Mouse (Mus musculus) liver, adult 2 months (tissue): ENCODE measurements around the gene Ccnq. TPM values are rescaled to one million over a fixed set of nuclear protein-coding genes. Genes with fewer than 3 reads are reported as not detected.

Experiments
- DNase-seq: peaks from one replicate; pipeline ENCODE4 v3.0.0-alpha.2; 2011; ENCODE audit warnings: low read depth, low spot score; ENCODE audit errors: extremely low read depth
- H3K27ac ChIP-seq: fragments of 200-500 bp; replicated peaks from 2 replicates; pipeline ENCODE4 v1.5.1; 2012; ENCODE audit warnings: low read depth, mild to moderate bottlenecking, control low read depth, inconsistent platforms, low read length; ENCODE audit not compliant: insufficient read depth
- H3K27me3 ChIP-seq: fragments of 200-500 bp; 2 replicates; pipeline ENCODE4 v1.6.1; 2012; ENCODE audit warnings: mild to moderate bottlenecking, moderate library complexity, low read length, inconsistent platforms; ENCODE audit not compliant: control insufficient read depth, insufficient read depth
- H3K36me3 ChIP-seq: fragments of 200-500 bp; 2 replicates; pipeline ENCODE4 v1.6.1; 2012; ENCODE audit warnings: low read length, inconsistent platforms; ENCODE audit not compliant: control insufficient read depth, insufficient read depth
- H3K4me1 ChIP-seq: fragments of 200-500 bp; 2 replicates; pipeline ENCODE4 v1.6.1; 2011; ENCODE audit warnings: low read length; ENCODE audit not compliant: control insufficient read depth, insufficient read depth
- H3K4me3 ChIP-seq: fragments of 200-500 bp; 2 replicates; pipeline ENCODE4 v1.5.1; 2011; ENCODE audit warnings: low read depth, mild to moderate bottlenecking, control low read depth, low read length, moderate library complexity; ENCODE audit not compliant: insufficient read depth
- H3K79me2 ChIP-seq: fragments of 200-500 bp; 2 replicates; pipeline ENCODE4 v1.6.1; 2012; ENCODE audit warnings: inconsistent platforms, mild to moderate bottlenecking, low read length, moderate library complexity; ENCODE audit not compliant: control insufficient read depth, insufficient read depth
- H3K9ac ChIP-seq: fragments of 200-500 bp; 2 replicates; pipeline ENCODE4 v1.6.1; 2012; ENCODE audit warnings: low read depth, mild to moderate bottlenecking, control low read depth, inconsistent platforms, low read length
- CTCF ChIP-seq: fragments of 200-500 bp; IDR thresholded peaks from 2 replicates; pipeline ENCODE4 v1.5.1; 2011; ENCODE audit warnings: low read depth, low read length, control low read depth
- POLR2A ChIP-seq: fragments of 200-500 bp; IDR thresholded peaks from 2 replicates; pipeline ENCODE4 v1.6.1; 2011; ENCODE audit warnings: low read length, control low read depth; ENCODE audit not compliant: insufficient read depth; ENCODE audit errors: extremely low read depth
- WGBS: fragments of 180-500 bp; shearing (Covaris S2); methylation state at CpG from one replicate; pipeline ENCODE4 v1.1.7; 2018; 5-methylcytosine and 5-hydroxymethylcytosine counted together
- polyA plus RNA-seq: library from polyadenylated mRNA; depleted of rRNA; stranded (reverse); fragments of >200 nt; gene quantifications from 2 replicates; pipeline ENCODE4 v1.2.3, GENCODE M21; 2012
- total RNA-seq: library from RNA; depleted of rRNA; stranded (reverse); fragments of >200 nt; gene quantifications from 2 replicates; pipeline ENCODE4 v1.2.3, GENCODE M21; 2014

Ccnq gene
- total and polyA plus RNA-seq, 2 experiments = 14.1 to 27.9 TPM

GRCm38 (mm10) chr11:78791582-78791981 lies 40.1 kb upstream of the Ccnq start:
- peak; percentile 70 for DNase-seq
- H3K9ac ChIP-seq = no peak overlapping the region
- WGBS = 13% methylated on average over 4 of the region's 4 CpGs
- no peaks in the 10 kb centered on the region for H3K79me2 ChIP-seq
- H3K4me3 ChIP-seq = no peak overlapping the region
- H3K27me3 ChIP-seq = no peaks in the 10 kb centered on the region
- no peaks in the 10 kb centered on the region for H3K36me3 ChIP-seq
- no peak for TF ChIP-seq CTCF
- TF ChIP-seq POLR2A = no peak
- H3K27ac ChIP-seq = no peak overlapping the region
- no peaks in the 10 kb centered on the region for H3K4me1 ChIP-seq

GRCm38 (mm10) chr11:78789370-78790060 lies 38.0 kb upstream of the Ccnq start:
- Histone ChIP-seq H3K27ac (no peak overlapping the region), H3K9ac (no peak overlapping the region), H3K79me2 (no peaks in the 10 kb centered on the region), H3K36me3 (no peaks in the 10 kb centered on the region), H3K4me3 (no peak overlapping the region), H3K4me1 (no peaks in the 10 kb centered on the region), H3K27me3 (no peaks in the 10 kb centered on the region)
- TF ChIP-seq CTCF (no peak), POLR2A (no peak)
- DNase-seq = no peak
- WGBS = 95% methylated on average over 11 of the region's 11 CpGs

- no peaks in the 10 kb centered on the region for H3K79me2 ChIP-seq
- no peak overlapping the region for H3K9ac ChIP-seq
- H3K4me3 ChIP-seq = no peak overlapping the region
- H3K4me1 ChIP-seq = no peaks in the 10 kb centered on the region
- 79% methylated on average over 7 of the region's 7 CpGs for WGBS
- no peak for TF ChIP-seq POLR2A
- TF ChIP-seq CTCF = no peak
- H3K36me3 ChIP-seq = no peaks in the 10 kb centered on the region
- no peaks in the 10 kb centered on the region for H3K27me3 ChIP-seq
- H3K27ac ChIP-seq = no peak overlapping the region
- no peak for DNase-seq
Measured at GRCm38 (mm10) chr11:78786013-78786431, 34.5 kb upstream of the Ccnq start.

GRCm38 (mm10) chr11:78782791-78783347 lies 31.3 kb upstream of the Ccnq start:
- DNase-seq = no peak
- no peak for TF ChIP-seq CTCF
- TF ChIP-seq POLR2A = no peak
- H3K4me3 ChIP-seq = no peak overlapping the region
- H3K4me1 ChIP-seq = 0 out of 2 replicates have a peak, but pooled peaks cover 3% of the 10 kb centered on the region
- H3K9ac ChIP-seq = no peak overlapping the region
- no peak overlapping the region for H3K27ac ChIP-seq
- WGBS = 85% methylated on average over 9 of the region's 9 CpGs
- no peaks in the 10 kb centered on the region for H3K79me2 ChIP-seq
- no peaks in the 10 kb centered on the region for H3K36me3 ChIP-seq
- no peaks in the 10 kb centered on the region for H3K27me3 ChIP-seq

- Histone ChIP-seq H3K9ac (no peak overlapping the region), H3K27me3 (no peaks in the 10 kb centered on the region), H3K36me3 (no peaks in the 10 kb centered on the region), H3K27ac (no peak overlapping the region), H3K79me2 (no peaks in the 10 kb centered on the region), H3K4me1 (0 out of 2 replicates have a peak, but pooled peaks cover 3% of the 10 kb centered on the region), H3K4me3 (no peak overlapping the region)
- DNase-seq = no peak
- TF ChIP-seq POLR2A (no peak), CTCF (no peak)
- 82% methylated on average over 5 of the region's 5 CpGs for WGBS
Measured at GRCm38 (mm10) chr11:78782326-78782725, 30.8 kb upstream of the Ccnq start.

- DNase-seq = no peak
- Histone ChIP-seq H3K36me3 (no peaks in the 10 kb centered on the region), H3K4me3 (no peak overlapping the region), H3K9ac (no peak overlapping the region), H3K27ac (no peak overlapping the region), H3K27me3 (no peaks in the 10 kb centered on the region), H3K4me1 (0 out of 2 replicates have a peak, but pooled peaks cover 3% of the 10 kb centered on the region), H3K79me2 (no peaks in the 10 kb centered on the region)
- TF ChIP-seq POLR2A (no peak), CTCF (no peak)
- 82% methylated on average over 3 of the region's 3 CpGs for WGBS
Measured at GRCm38 (mm10) chr11:78780571-78780970, 29.0 kb upstream of the Ccnq start.
